7 mouse cellular contexts compared by ENCODE assay signal in genomic region chr1:165018692-165019309, GRCm38 (mm10).
DNase-seq lines count a peak whose midpoint lies in the region; ATAC-seq and TF ChIP-seq lines count a peak whose summit lies in the region.

No protein-coding gene starts in this region.

- DNase-seq in ES-CJ7 (ENCODE audit: low read depth, low spot score) (peak; percentile 88), Patski (ENCODE audit: low read depth, low spot score) (no peak)
- DNase-seq in spleen, postnatal 14 days (ENCODE audit: low spot score in 2 of 2), result no peak

- POLR2A ChIA-PET in Patski (lab: Charles Lee), result interaction anchor here (0.6 kb wide), 1 partner anchor 645 kb away, joined by 4 read pairs; no protein-coding TSS in a partner anchor

- no peak overlapping the region for H3K27ac ChIP-seq in embryonic facial prominence, embryonic 15.5 days (replicated peaks)
- H3K27ac ChIP-seq in intestine, postnatal 0 days (ENCODE audit: low read depth, low read length), result no peak overlapping the region
- no peak overlapping the region; the same call in 1 of the 2 replicates for H3K27ac ChIP-seq in midbrain, embryonic 12.5 days (replicated peaks)
- no peak overlapping the region for H3K27ac ChIP-seq in testis, adult 2 months (ENCODE audit: control insufficient read depth, insufficient read depth, low read depth, low read length)

- peak overlapping the region; percentile 45 for H3K4me2 ChIP-seq in embryonic facial prominence, embryonic 15.5 days (replicated peaks)
- peak overlapping the region; percentile 55 for H3K4me2 ChIP-seq in intestine, postnatal 0 days (replicated peaks; ENCODE audit: low read depth)
- H3K4me2 ChIP-seq in midbrain, embryonic 12.5 days (replicated peaks), result peak overlapping the region; percentile 54

- H3K36me3 ChIP-seq in embryonic facial prominence, embryonic 15.5 days, result no peaks in the 10 kb centered on the region
- H3K36me3 ChIP-seq in intestine, postnatal 0 days (ENCODE audit: control insufficient read depth, insufficient read depth), result no peaks in the 10 kb centered on the region
- H3K36me3 ChIP-seq in midbrain, embryonic 12.5 days, result no peaks in the 10 kb centered on the region
- H3K36me3 ChIP-seq in testis, adult 2 months (ENCODE audit: control insufficient read depth, insufficient read depth, low read length), result no peaks in the 10 kb centered on the region

- in situ Hi-C loops in Patski (cut with MboI; ENCODE audit: low pct_unique_long_range_greater_than_20kb), result no loop called here

- H3K4me1 ChIP-seq in embryonic facial prominence, embryonic 15.5 days, result no peaks in the 10 kb centered on the region
- H3K4me1 ChIP-seq in intestine, postnatal 0 days (replicated peaks; ENCODE audit: control insufficient read depth, insufficient read depth, low read length), result no peaks in the 10 kb centered on the region
- H3K4me1 ChIP-seq in midbrain, embryonic 12.5 days, result peaks cover 6% of the 10 kb centered on the region
- peaks cover 7% of the 10 kb centered on the region for H3K4me1 ChIP-seq in testis, adult 2 months (ENCODE audit: control insufficient read depth, insufficient read depth, low read length)

- no peaks in the 10 kb centered on the region for H3K9me3 ChIP-seq in embryonic facial prominence, embryonic 15.5 days (replicated peaks)
- no peaks in the 10 kb centered on the region for H3K9me3 ChIP-seq in intestine, postnatal 0 days (ENCODE audit: control insufficient read depth)
- H3K9me3 ChIP-seq in midbrain, embryonic 12.5 days, result no peaks in the 10 kb centered on the region

- peak; percentile 44 for ATAC-seq in Patski
- peak; percentile 84 for ATAC-seq in embryonic facial prominence, embryonic 15.5 days (ENCODE audit: insufficient number of reproducible peaks, low FRiP score, low TSS enrichment, low read depth)
- ATAC-seq in intestine, postnatal 0 days, result peak; percentile 96
- ATAC-seq in midbrain, embryonic 12.5 days (ENCODE audit: low FRiP score, low read depth), result peak; percentile 95

- no peak overlapping the region for H3K9ac ChIP-seq in embryonic facial prominence, embryonic 15.5 days
- no peak overlapping the region for H3K9ac ChIP-seq in intestine, postnatal 0 days (ENCODE audit: low read depth, low read length)
- H3K9ac ChIP-seq in midbrain, embryonic 12.5 days (replicated peaks), result 0 out of 2 replicates have a peak overlapping the region, but pooled peaks have one; percentile 20

- 14% methylated on average over 16 of the region's 16 CpGs for WGBS in embryonic facial prominence, embryonic 15.5 days
- 16% methylated on average over 16 of the region's 16 CpGs for WGBS in intestine, postnatal 0 days
- 17% methylated on average over 16 of the region's 16 CpGs for WGBS in midbrain, embryonic 12.5 days

- H3K27me3 ChIP-seq in Patski, result peaks cover 4% of the 10 kb centered on the region
- no peaks in the 10 kb centered on the region for H3K27me3 ChIP-seq in embryonic facial prominence, embryonic 15.5 days
- H3K27me3 ChIP-seq in intestine, postnatal 0 days (replicated peaks; ENCODE audit: control insufficient read depth, insufficient read depth, low read length), result no peaks in the 10 kb centered on the region
- no peaks in the 10 kb centered on the region for H3K27me3 ChIP-seq in midbrain, embryonic 12.5 days
- no peaks in the 10 kb centered on the region for H3K27me3 ChIP-seq in testis, adult 2 months (ENCODE audit: control insufficient read depth, insufficient read depth, low read length)

- TF ChIP-seq POLR2A in testis, adult 2 months (IDR thresholded peaks at IDR 0.05; ENCODE audit: control insufficient read depth, low read depth, low read length), result no peak

- CTCF ChIA-PET in Patski (lab: Charles Lee), result no interaction called here

- no peak for TF ChIP-seq CTCF in Patski (IDR thresholded peaks at IDR 0.05)
- TF ChIP-seq CTCF in intestine, postnatal 0 days (IDR thresholded peaks at IDR 0.05; ENCODE audit: low read depth), result no peak
- no peak for TF ChIP-seq CTCF in testis, adult 2 months (IDR thresholded peaks at IDR 0.05; ENCODE audit: control insufficient read depth, insufficient read depth, insufficient replicate concordance, low read depth, low read length)

- H3K4me3 ChIP-seq in embryonic facial prominence, embryonic 15.5 days (replicated peaks), result peak overlapping the region; percentile 34
- H3K4me3 ChIP-seq in intestine, postnatal 0 days (ENCODE audit: low read depth, low read length), result peak overlapping the region; percentile 27
- H3K4me3 ChIP-seq in midbrain, embryonic 12.5 days, result peak overlapping the region; percentile 40
- H3K4me3 ChIP-seq in testis, adult 2 months (ENCODE audit: control insufficient read depth, low read depth, low read length), result peak overlapping the region; percentile 16

Comparison
In these comparisons a context has a peak if more than half of its experiments do, and no peak if none do; other contexts are left out.
1. ATAC-seq: peak in every context shown above with its lines; median percentile 96 in intestine, postnatal 0 days; 95 in midbrain, embryonic 12.5 days; 84 in embryonic facial prominence, embryonic 15.5 days; 44 in Patski.